Mouse (Mus musculus) E14TG2a.4 (cell line): ENCODE data around the gene Tbl2.

Experiments
- CTCF ChIP-seq: conservative IDR thresholded peaks from 2 replicates; pipeline ENCODE4 v1.5.1; 2014; ENCODE audit warnings: low read length
- NANOG ChIP-seq: IDR thresholded peaks from 2 replicates; pipeline ENCODE4 v1.6.1; 2014; ENCODE audit warnings: borderline replicate concordance, low read length, mixed read lengths
- POU5F1 ChIP-seq: IDR thresholded peaks from 2 replicates; pipeline ENCODE4 v1.6.1; 2014; ENCODE audit warnings: low read length, borderline replicate concordance

- TF ChIP-seq CTCF, result no peak
- no peak for TF ChIP-seq NANOG
- no peak for TF ChIP-seq POU5F1
These were observed 31.3 kb downstream of the Tbl2 start for GRCm38 (mm10) chr5:135180796-135181195.
